Mouse (Mus musculus): Measurements from ENCODE around the gene Gm10282. TPM values are rescaled to one million over a fixed set of nuclear protein-coding genes. Genes with fewer than 3 reads are reported as not detected.

Gene Gm10282
- polyA plus RNA-seq, 1 experiment from 2014 or later, result 19.2 TPM

GRCm38 (mm10) chr8:72329116-72329515 lies 24.1 kb upstream of the Gm10282 start:
- WGBS, result 83% methylated on average over 3 of the region's 3 CpGs
- no peaks in the 10 kb centered on the region for H3K9me3 ChIP-seq (replicated peaks; ENCODE audit: control insufficient read depth, low read length)

DNA sequence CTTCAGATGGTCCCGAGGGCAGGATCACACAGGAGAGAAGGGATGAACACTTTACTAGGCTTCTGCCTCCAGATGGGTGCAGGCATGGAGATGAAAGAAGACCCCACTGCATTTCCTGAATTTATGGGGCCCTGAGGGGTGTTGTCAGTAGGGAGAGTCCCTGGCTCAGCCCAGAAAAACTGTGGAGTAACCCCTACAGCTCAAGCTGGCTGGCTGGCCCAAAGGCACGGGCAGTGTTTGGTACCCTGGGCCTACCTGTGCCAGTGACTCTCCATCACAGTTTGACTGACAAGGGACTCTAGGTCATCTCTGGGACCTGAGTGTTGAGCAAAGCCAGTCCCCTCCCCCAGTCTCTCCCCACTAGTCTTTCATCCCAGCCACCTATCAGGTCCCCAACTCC lies 19.6 kb upstream of the Gm10282 start:
- Histone ChIP-seq H3K27ac (ENCODE audit: low read length) (no peak overlapping the region), H3K4me1 (ENCODE audit: control insufficient read depth, insufficient read depth, low read length) (peaks cover 23% of the 10 kb centered on the region), H3K9ac (ENCODE audit: low read length) (no peak overlapping the region), H3K9me3 (replicated peaks; ENCODE audit: control insufficient read depth, low read length) (no peaks in the 10 kb centered on the region), H3K4me3 (replicated peaks; ENCODE audit: low read length) (no peak overlapping the region), H3K36me3 (ENCODE audit: control insufficient read depth, insufficient read depth, low read length) (no peaks in the 10 kb centered on the region), H3K4me2 (ENCODE audit: low read depth, low read length) (no peak overlapping the region), H3K27me3 (ENCODE audit: control insufficient read depth, insufficient read depth, low read length) (peaks cover 16% of the 10 kb centered on the region)
- no peak for ATAC-seq (ENCODE audit: insufficient read depth, low FRiP score)
- 73% methylated on average over 2 of the region's 2 CpGs for WGBS

More at GRCm38 (mm10) chr8:72329116-72329515, 24.1 kb upstream of the Gm10282 start:
- no peak for ATAC-seq (ENCODE audit: insufficient read depth, low FRiP score)
- Histone ChIP-seq H3K4me2 (ENCODE audit: low read depth, low read length) (no peak overlapping the region), H3K4me3 (replicated peaks; ENCODE audit: low read length) (no peak overlapping the region), H3K9ac (ENCODE audit: low read length) (no peak overlapping the region), H3K27ac (ENCODE audit: low read length) (no peak overlapping the region), H3K27me3 (ENCODE audit: control insufficient read depth, insufficient read depth, low read length) (no peaks in the 10 kb centered on the region), H3K36me3 (ENCODE audit: control insufficient read depth, insufficient read depth, low read length) (no peaks in the 10 kb centered on the region), H3K4me1 (ENCODE audit: control insufficient read depth, insufficient read depth, low read length) (no peaks in the 10 kb centered on the region)

GRCm38 (mm10) chr8:72324036-72324706 lies 19.1 kb upstream of the Gm10282 start:
- H3K36me3 ChIP-seq (ENCODE audit: control insufficient read depth, insufficient read depth, low read length), result no peaks in the 10 kb centered on the region
- no peak overlapping the region for H3K4me3 ChIP-seq (replicated peaks; ENCODE audit: low read length)
- H3K4me1 ChIP-seq (ENCODE audit: control insufficient read depth, insufficient read depth, low read length), result peaks cover 27% of the 10 kb centered on the region
- ATAC-seq (ENCODE audit: insufficient read depth, low FRiP score), result no peak
- H3K27ac ChIP-seq (ENCODE audit: low read length), result no peak overlapping the region
- H3K4me2 ChIP-seq (ENCODE audit: low read depth, low read length), result no peak overlapping the region
- no peaks in the 10 kb centered on the region for H3K9me3 ChIP-seq (replicated peaks; ENCODE audit: control insufficient read depth, low read length)
- H3K9ac ChIP-seq (ENCODE audit: low read length), result no peak overlapping the region
- WGBS, result 80% methylated on average over 10 of the region's 10 CpGs
- H3K27me3 ChIP-seq (ENCODE audit: control insufficient read depth, insufficient read depth, low read length), result peaks cover 21% of the 10 kb centered on the region

GRCm38 (mm10) chr8:72323131-72323725 lies 18.2 kb upstream of the Gm10282 start:
- Histone ChIP-seq H3K27me3 (ENCODE audit: control insufficient read depth, insufficient read depth, low read length) (peaks cover 21% of the 10 kb centered on the region), H3K9ac (ENCODE audit: low read length) (no peak overlapping the region), H3K4me1 (ENCODE audit: control insufficient read depth, insufficient read depth, low read length) (peaks cover 27% of the 10 kb centered on the region), H3K4me2 (ENCODE audit: low read depth, low read length) (no peak overlapping the region; the same call in 1 of the 2 replicates), H3K4me3 (replicated peaks; ENCODE audit: low read length) (no peak overlapping the region), H3K27ac (ENCODE audit: low read length) (no peak overlapping the region), H3K36me3 (ENCODE audit: control insufficient read depth, insufficient read depth, low read length) (no peaks in the 10 kb centered on the region), H3K9me3 (replicated peaks; ENCODE audit: control insufficient read depth, low read length) (no peaks in the 10 kb centered on the region)
- ATAC-seq (ENCODE audit: insufficient read depth, low FRiP score), result no peak
- WGBS, result 58% methylated on average over 6 of the region's 6 CpGs

DNA sequence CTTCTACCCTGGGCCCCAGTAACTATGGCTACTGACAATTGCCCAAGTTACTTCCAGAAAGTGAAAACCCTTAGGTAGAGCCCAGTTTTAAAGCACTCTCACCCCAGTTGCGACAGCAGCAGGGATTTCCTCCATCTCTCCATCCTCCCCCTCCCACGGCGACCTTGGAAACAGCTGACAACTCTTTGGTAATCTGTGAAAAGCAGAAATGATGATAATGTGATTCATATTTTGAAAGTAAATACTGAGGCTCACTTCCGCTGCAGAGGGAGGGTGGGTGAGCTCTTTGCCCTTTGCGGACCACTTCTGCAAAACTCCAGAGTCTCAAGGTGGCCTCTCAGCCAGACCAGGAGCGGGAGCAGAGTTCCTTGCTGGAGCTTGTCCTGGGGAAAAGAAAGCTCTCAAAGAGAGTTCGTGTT lies 17.4 kb upstream of the Gm10282 start:
- WGBS, result 47% methylated on average over 7 of the region's 7 CpGs
- H3K36me3 ChIP-seq (ENCODE audit: control insufficient read depth, insufficient read depth, low read length), result no peaks in the 10 kb centered on the region
- H3K9me3 ChIP-seq (replicated peaks; ENCODE audit: control insufficient read depth, low read length), result no peaks in the 10 kb centered on the region
- H3K4me3 ChIP-seq (replicated peaks; ENCODE audit: low read length), result 0 out of 2 replicates have a peak overlapping the region, but pooled peaks have one; percentile 7
- H3K4me1 ChIP-seq (ENCODE audit: control insufficient read depth, insufficient read depth, low read length), result peaks cover 31% of the 10 kb centered on the region
- ATAC-seq (ENCODE audit: insufficient read depth, low FRiP score), result no peak
- H3K4me2 ChIP-seq (ENCODE audit: low read depth, low read length), result peak overlapping the region; percentile 39
- H3K9ac ChIP-seq (ENCODE audit: low read length), result 0 out of 2 replicates have a peak overlapping the region, but pooled peaks have one; percentile 46
- H3K27me3 ChIP-seq (ENCODE audit: control insufficient read depth, insufficient read depth, low read length), result peaks cover 21% of the 10 kb centered on the region
- H3K27ac ChIP-seq (ENCODE audit: low read length), result no peak overlapping the region

DNA sequence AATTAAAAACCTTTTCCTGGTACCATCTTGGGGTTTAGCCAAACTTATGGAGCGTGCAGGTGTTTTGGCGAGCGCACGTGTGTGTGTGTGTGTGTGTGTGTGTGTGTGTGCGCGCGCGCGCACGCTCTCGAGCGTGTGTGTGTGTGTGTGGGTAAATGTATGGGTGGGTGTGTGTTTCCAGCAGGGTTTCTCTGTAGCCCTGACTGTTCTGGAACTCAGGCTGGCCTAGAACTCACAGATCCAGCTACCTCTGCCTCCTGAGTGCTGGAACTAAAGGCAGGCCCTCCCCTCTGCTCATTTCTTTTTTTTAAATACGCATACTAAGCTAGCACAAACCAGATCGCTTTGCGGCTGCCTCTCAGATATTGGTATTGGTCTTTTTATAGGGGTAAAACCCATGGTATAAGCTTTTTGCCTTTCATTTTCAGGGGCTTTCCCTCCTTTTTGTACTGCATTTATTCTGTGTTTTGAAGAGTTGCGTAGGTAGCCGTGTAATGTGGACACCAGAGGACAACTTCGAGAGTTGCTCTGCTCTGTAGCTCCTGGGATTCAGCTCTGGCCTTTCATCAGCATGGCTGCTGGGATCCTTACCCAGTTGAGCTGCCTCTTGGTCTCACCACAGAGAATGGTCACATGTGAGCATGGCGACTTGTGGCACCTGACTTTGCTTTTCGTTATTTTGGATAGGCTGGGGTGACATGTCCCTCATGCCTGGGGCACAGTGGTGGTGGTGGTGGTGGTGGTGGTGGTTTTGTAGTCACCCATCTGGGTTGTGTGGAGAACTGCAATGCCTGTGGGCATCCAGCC lies 16.8 kb upstream of the Gm10282 start:
- Histone ChIP-seq H3K4me1 (ENCODE audit: control insufficient read depth, insufficient read depth, low read length) (peaks cover 31% of the 10 kb centered on the region), H3K36me3 (ENCODE audit: control insufficient read depth, insufficient read depth, low read length) (no peaks in the 10 kb centered on the region), H3K27ac (ENCODE audit: low read length) (no peak overlapping the region), H3K4me2 (ENCODE audit: low read depth, low read length) (peak overlapping the region; percentile 93), H3K9me3 (replicated peaks; ENCODE audit: control insufficient read depth, low read length) (no peaks in the 10 kb centered on the region), H3K4me3 (replicated peaks; ENCODE audit: low read length) (peak overlapping the region; percentile 72; the same call in 1 of the 2 replicates), H3K9ac (ENCODE audit: low read length) (peak overlapping the region; percentile 21; the same call in 1 of the 2 replicates), H3K27me3 (ENCODE audit: control insufficient read depth, insufficient read depth, low read length) (peaks cover 21% of the 10 kb centered on the region)
- ATAC-seq (ENCODE audit: insufficient read depth, low FRiP score), result no peak
- 90% methylated on average over 20 of the region's 20 CpGs for WGBS

DNA sequence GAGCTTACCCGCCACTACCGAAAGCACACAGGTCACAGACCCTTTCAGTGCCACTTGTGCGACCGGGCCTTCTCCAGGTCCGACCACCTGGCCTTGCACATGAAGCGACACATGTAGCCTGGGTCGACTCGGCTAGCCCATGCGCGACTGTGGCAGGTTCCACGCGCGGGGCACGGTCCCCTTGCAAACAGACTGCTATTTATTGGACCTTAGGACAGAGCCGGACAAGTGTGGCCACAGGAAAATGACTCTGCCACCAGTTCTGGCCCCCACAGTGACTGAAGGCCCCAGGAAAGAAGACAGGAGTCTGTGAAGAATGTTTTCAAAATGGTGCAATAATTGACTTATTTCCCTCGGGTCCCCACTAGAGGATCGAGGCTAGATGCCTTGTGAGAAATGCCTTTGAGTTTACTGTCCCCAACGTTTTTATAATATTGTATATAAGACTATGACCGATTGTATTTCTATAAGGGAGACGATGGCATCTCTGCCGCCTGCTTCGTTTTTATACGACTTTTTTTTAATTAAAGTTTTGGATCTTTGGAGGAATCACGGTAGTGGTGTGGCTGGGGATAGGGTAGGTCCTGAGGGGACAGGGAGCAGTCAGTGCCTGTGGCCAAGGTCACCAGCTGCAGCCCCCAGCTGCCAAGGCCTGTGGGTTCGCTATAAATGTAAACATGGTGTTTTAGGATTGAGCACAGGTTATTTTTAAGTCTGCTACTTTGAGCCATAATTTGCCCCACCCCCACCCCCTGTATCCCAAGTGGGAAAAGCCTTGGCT lies 15.9 kb upstream of the Gm10282 start:
- Histone ChIP-seq H3K4me1 (ENCODE audit: control insufficient read depth, insufficient read depth, low read length) (peaks cover 31% of the 10 kb centered on the region), H3K4me2 (ENCODE audit: low read depth, low read length) (peak overlapping the region; percentile 93), H3K27ac (ENCODE audit: low read length) (no peak overlapping the region), H3K9ac (ENCODE audit: low read length) (peak overlapping the region; percentile 48; the same call in 1 of the 2 replicates), H3K36me3 (ENCODE audit: control insufficient read depth, insufficient read depth, low read length) (no peaks in the 10 kb centered on the region), H3K4me3 (replicated peaks; ENCODE audit: low read length) (peak overlapping the region; percentile 72), H3K27me3 (ENCODE audit: control insufficient read depth, insufficient read depth, low read length) (peaks cover 21% of the 10 kb centered on the region), H3K9me3 (replicated peaks; ENCODE audit: control insufficient read depth, low read length) (no peaks in the 10 kb centered on the region)
- ATAC-seq (ENCODE audit: insufficient read depth, low FRiP score), result no peak
- 59% methylated on average over 25 of the region's 25 CpGs for WGBS

DNA sequence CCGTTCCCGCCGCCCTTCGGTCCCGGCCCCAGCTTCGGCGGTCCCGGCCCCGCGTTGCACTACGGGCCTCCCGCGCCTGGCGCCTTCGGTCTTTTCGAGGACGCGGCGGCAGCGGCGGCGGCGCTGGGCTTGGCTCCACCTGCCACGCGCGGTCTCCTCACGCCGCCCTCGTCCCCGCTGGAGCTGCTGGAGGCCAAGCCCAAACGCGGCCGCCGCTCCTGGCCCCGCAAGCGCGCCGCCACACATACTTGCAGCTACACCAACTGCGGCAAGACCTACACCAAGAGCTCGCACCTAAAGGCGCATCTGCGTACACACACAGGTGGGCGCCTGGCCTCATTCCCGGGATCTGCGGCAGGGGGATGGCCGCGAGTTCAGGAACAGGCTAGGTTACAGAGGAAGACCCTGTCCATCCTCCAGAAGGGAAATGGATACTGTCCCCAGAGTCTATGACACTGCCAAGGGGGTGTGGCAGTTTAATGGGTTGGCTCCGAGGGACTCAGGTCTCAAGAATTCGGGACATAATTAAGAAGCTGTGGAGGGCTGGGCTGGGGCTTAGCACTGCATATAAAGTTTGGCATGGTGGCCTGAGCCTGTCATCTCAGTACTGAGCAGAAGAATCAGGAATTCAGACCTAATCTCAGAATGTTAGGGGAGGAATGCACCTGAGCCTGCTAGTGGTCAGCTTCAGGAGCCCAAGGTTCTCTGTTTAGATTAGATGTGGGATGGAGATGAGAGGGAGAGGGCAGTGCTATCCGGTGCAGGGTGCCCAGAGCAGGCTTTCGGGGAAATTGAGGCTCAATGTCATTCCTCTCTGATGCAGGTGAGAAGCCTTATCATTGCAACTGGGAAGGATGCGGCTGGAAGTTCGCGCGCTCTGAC lies 15.1 kb upstream of the Gm10282 start:
- Histone ChIP-seq H3K4me2 (ENCODE audit: low read depth, low read length) (peak overlapping the region; percentile 93), H3K4me3 (replicated peaks; ENCODE audit: low read length) (peak overlapping the region; percentile 72), H3K36me3 (ENCODE audit: control insufficient read depth, insufficient read depth, low read length) (no peaks in the 10 kb centered on the region), H3K9ac (ENCODE audit: low read length) (peak overlapping the region; percentile 75), H3K27ac (ENCODE audit: low read length) (no peak overlapping the region), H3K9me3 (replicated peaks; ENCODE audit: control insufficient read depth, low read length) (no peaks in the 10 kb centered on the region), H3K27me3 (ENCODE audit: control insufficient read depth, insufficient read depth, low read length) (peaks cover 21% of the 10 kb centered on the region), H3K4me1 (ENCODE audit: control insufficient read depth, insufficient read depth, low read length) (peaks cover 31% of the 10 kb centered on the region)
- WGBS, result 6% methylated on average over 55 of the region's 55 CpGs
- no peak for ATAC-seq (ENCODE audit: insufficient read depth, low FRiP score)

Measured in stomach, embryonic 16.5 days (tissue).